Mouse (Mus musculus) forebrain, embryonic 10.5 days (tissue): Measurements from ENCODE around the gene Elof1. TPM values are rescaled to one million over a fixed set of nuclear protein-coding genes. Genes with fewer than 3 reads are reported as not detected.
A peak's percentile ranks its signal among the peaks of the same experiment; 100 is the strongest.

Experiments used
- DNase-seq: peaks from one replicate; pipeline ENCODE4 v3.0.0-alpha.2; 2017; ENCODE audit warnings: low spot score; ENCODE audit errors: extremely low spot score
- H3K27ac ChIP-seq: fragments of 300-500 bp; sonication (generic); 2 replicates; pipeline ENCODE4 v1.5.1; 2016; ENCODE audit warnings: mild to moderate bottlenecking
- H3K27me3 ChIP-seq: fragments of 300-500 bp; sonication (generic); 2 replicates; pipeline ENCODE4 v1.6.1; 2016; ENCODE audit warnings: mild to moderate bottlenecking; ENCODE audit not compliant: poor library complexity, severe bottlenecking
- H3K36me3 ChIP-seq: fragments of 300-500 bp; sonication (generic); replicated peaks from 2 replicates; pipeline ENCODE4 v1.6.1; 2016; ENCODE audit warnings: mild to moderate bottlenecking, moderate library complexity
- H3K4me1 ChIP-seq: fragments of 300-500 bp; sonication (generic); 2 replicates; pipeline ENCODE4 v1.6.1; 2016
- H3K4me3 ChIP-seq: fragments of 300-500 bp; sonication (generic); 2 replicates; pipeline ENCODE4 v1.5.1; 2016; ENCODE audit warnings: mild to moderate bottlenecking, moderate library complexity
- H3K9me3 ChIP-seq: fragments of 300-500 bp; sonication (generic); 2 replicates; pipeline ENCODE4 v1.6.1; 2016; ENCODE audit warnings: mild to moderate bottlenecking, moderate library complexity
- WGBS: fragments of 180-500 bp; shearing (Covaris S2); methylation state at CpG from one replicate; pipeline ENCODE4 v1.1.7; 2016; 5-methylcytosine and 5-hydroxymethylcytosine counted together
- polyA plus RNA-seq: library from polyadenylated mRNA; unstranded; fragments of >200 nt; fragmentation: Nextera tagmentation; extraction: Ambion mirVana; gene quantifications from 2 replicates; pipeline ENCODE4 v1.2.1, GENCODE M21; 2016

Gene Elof1
- polyA plus RNA-seq, 1 experiment from 2014 or later, result 254 TPM

GRCm38 (mm10) chr9:22132220-22132619 is 15.2 kb upstream of the Elof1 start:
- Histone ChIP-seq H3K27ac (0 out of 2 replicates have a peak overlapping the region, but pooled peaks have one; percentile 54), H3K4me3 (peak overlapping the region; percentile 48)
- DNase-seq, result no peak

GRCm38 (mm10) chr9:22131226-22131981 is 14.4 kb upstream of the Elof1 start:
- 2% methylated on average over 35 of the region's 35 CpGs for WGBS
- H3K27me3 ChIP-seq, result peaks cover 63% of the 10 kb centered on the region
- peak overlapping the region; percentile 54 for H3K27ac ChIP-seq
- no peaks in the 10 kb centered on the region for H3K36me3 ChIP-seq
- peak overlapping the region; percentile 48 for H3K4me3 ChIP-seq
- DNase-seq, result no peak
- peaks cover 13% of the 10 kb centered on the region for H3K4me1 ChIP-seq
- H3K9me3 ChIP-seq, result no peaks in the 10 kb centered on the region

More at GRCm38 (mm10) chr9:22132220-22132619, 15.2 kb upstream of the Elof1 start:
- 52% methylated on average over 11 of the region's 11 CpGs for WGBS
- Histone ChIP-seq H3K27me3 (peaks cover 72% of the 10 kb centered on the region), H3K4me1 (peaks cover 21% of the 10 kb centered on the region), H3K36me3 (no peaks in the 10 kb centered on the region), H3K9me3 (no peaks in the 10 kb centered on the region)

- Histone ChIP-seq H3K36me3 (no peaks in the 10 kb centered on the region), H3K27me3 (peaks cover 18% of the 10 kb centered on the region), H3K4me1 (no peaks in the 10 kb centered on the region), H3K9me3 (no peaks in the 10 kb centered on the region), H3K27ac (no peak overlapping the region), H3K4me3 (no peak overlapping the region)
- DNase-seq, result no peak
- WGBS, result 89% methylated on average over 15 of the region's 15 CpGs
Measured at GRCm38 (mm10) chr9:22125246-22126027, 8.5 kb upstream of the Elof1 start.

DNA sequence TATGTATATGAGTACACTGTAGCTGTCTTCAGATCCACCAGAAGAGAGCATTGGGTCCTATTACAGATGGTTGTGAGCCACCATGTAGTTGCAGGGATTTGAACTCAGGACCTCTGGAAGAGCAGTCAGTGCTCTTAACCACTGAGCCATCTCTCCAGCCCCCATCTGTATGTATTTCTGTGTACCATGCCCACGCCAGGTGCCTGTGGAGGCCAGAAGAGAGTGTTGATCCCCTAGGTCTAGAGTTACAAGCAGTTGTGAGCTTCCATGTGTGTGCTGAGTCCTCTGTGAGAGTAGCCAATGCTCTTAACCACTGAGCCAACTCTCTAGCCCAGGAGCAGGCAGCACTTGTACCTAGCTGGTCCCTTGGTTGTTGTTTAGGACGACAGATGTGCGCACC is 7.2 kb upstream of the Elof1 start:
- Histone ChIP-seq H3K4me1 (no peaks in the 10 kb centered on the region), H3K36me3 (no peaks in the 10 kb centered on the region), H3K27me3 (peaks cover 5% of the 10 kb centered on the region; the same call in 1 of the 2 replicates), H3K4me3 (no peak overlapping the region), H3K9me3 (no peaks in the 10 kb centered on the region), H3K27ac (no peak overlapping the region)
- 88% methylated on average over 3 of the region's 3 CpGs for WGBS
- DNase-seq, result no peak

- Histone ChIP-seq H3K4me3 (no peak overlapping the region), H3K4me1 (no peaks in the 10 kb centered on the region), H3K36me3 (no peaks in the 10 kb centered on the region), H3K27ac (no peak overlapping the region), H3K9me3 (no peaks in the 10 kb centered on the region), H3K27me3 (no peaks in the 10 kb centered on the region)
- 87% methylated on average over 7 of the region's 7 CpGs for WGBS
- no peak for DNase-seq
Measured at GRCm38 (mm10) chr9:22123069-22123609, 6.2 kb upstream of the Elof1 start.

DNA sequence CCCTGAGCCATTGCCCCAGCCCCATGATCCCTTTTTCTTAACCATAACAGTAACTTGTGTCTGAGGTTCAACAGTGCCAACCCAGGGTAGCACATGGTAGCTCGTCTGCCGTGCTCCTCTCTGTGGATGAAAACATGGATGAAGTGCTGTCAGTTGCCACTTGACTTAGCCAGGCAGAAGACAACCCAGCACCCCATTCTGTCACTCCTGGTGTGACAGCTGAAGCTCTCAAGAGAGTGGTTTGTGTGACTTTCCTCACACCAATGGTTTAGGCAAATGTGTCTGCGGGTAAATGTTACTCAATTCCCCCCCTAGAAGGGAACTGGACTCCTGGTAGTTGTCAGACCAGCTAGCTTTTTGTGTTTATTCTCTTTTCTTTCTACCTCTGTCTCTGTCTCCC is 5.0 kb upstream of the Elof1 start:
- no peak overlapping the region for H3K27ac ChIP-seq
- no peaks in the 10 kb centered on the region for H3K36me3 ChIP-seq
- no peaks in the 10 kb centered on the region for H3K27me3 ChIP-seq
- H3K9me3 ChIP-seq, result no peaks in the 10 kb centered on the region
- 82% methylated on average over 3 of the region's 3 CpGs for WGBS
- peaks cover 10% of the 10 kb centered on the region for H3K4me1 ChIP-seq
- DNase-seq, result no peak
- no peak overlapping the region for H3K4me3 ChIP-seq

- Histone ChIP-seq H3K27me3 (no peaks in the 10 kb centered on the region), H3K4me1 (peaks cover 10% of the 10 kb centered on the region), H3K36me3 (no peaks in the 10 kb centered on the region), H3K9me3 (no peaks in the 10 kb centered on the region), H3K27ac (no peak overlapping the region), H3K4me3 (no peak overlapping the region)
- no peak for DNase-seq
Measured at GRCm38 (mm10) chr9:22121545-22121944, 4.6 kb upstream of the Elof1 start.

GRCm38 (mm10) chr9:22119543-22119942 is 2.6 kb upstream of the Elof1 start:
- no peaks in the 10 kb centered on the region for H3K9me3 ChIP-seq
- WGBS, result 93% methylated on average over 4 of the region's 4 CpGs
- H3K27ac ChIP-seq, result no peak overlapping the region
- H3K4me1 ChIP-seq, result peaks cover 22% of the 10 kb centered on the region
- H3K36me3 ChIP-seq, result peaks cover 3% of the 10 kb centered on the region; the same call in 1 of the 2 replicates
- H3K4me3 ChIP-seq, result no peak overlapping the region
- no peak for DNase-seq
- no peaks in the 10 kb centered on the region for H3K27me3 ChIP-seq

DNA sequence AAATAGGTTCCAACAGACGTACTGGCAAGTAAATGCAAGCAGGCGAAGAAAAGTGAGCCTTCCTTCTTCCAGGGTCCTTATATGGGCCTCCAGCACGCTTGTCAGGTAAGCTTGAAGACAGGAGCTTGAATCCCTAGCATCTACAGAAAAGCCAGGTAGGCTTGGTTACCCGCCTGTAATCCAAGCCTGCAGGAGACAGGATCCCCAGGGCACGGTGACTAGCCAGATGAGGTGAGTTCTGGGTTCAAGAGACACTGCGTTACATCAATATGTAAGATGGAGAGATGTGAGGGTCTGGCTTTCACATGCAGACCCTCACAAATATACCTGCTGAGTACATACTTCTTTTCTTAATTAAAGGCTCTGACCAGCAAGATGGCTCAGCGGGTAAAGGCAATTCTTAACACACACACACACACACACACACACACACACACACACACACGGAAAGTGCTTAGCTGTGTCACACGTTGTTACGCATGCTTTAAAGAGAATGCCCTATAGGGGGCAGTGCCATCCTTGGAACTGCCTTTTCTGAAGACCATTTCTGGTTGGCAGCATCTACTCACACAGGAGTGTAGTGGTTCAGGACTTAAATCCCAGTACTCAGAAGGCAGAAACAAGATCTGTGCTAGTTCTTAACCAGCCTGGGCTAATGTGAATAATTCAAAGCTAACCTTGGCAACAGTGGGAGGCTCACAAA is 933 bp upstream of the Elof1 start:
- Histone ChIP-seq H3K4me1 (peaks cover 22% of the 10 kb centered on the region), H3K4me3 (peak overlapping the region; percentile 88), H3K27ac (peak overlapping the region; percentile 90), H3K36me3 (peaks cover 17% of the 10 kb centered on the region), H3K9me3 (no peaks in the 10 kb centered on the region), H3K27me3 (no peaks in the 10 kb centered on the region)
- WGBS, result 46% methylated on average over 10 of the region's 10 CpGs
- no peak for DNase-seq

DNA sequence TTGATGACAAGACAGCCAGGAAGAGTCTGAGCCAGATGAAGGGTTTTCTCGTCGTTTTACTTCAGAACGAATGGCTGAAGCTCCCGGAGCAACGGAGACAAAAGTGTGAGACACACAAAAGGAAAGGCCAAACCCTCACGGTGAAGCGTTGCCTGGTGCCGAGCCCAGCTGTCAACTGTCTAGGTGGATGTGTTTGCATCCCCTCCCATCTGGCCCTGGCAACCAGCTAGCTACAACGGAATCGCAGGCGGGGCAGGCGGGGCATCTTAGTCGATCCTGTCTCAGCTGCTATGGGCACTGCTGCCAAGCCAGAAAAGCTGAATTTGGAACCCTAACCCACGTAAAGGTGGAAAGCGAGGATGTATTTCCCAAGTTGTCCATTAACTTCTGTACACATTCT is 886 bp downstream of the Elof1 start:
- Histone ChIP-seq H3K36me3 (peaks cover 35% of the 10 kb centered on the region), H3K4me1 (peaks cover 22% of the 10 kb centered on the region), H3K4me3 (peak overlapping the region; percentile 88), H3K27ac (peak overlapping the region; percentile 90), H3K27me3 (no peaks in the 10 kb centered on the region), H3K9me3 (no peaks in the 10 kb centered on the region)
- WGBS, result 42% methylated on average over 15 of the region's 15 CpGs
- DNase-seq, result no peak

- Histone ChIP-seq H3K27me3 (no peaks in the 10 kb centered on the region), H3K36me3 (peaks cover 40% of the 10 kb centered on the region), H3K4me3 (peak overlapping the region; percentile 88), H3K4me1 (peaks cover 22% of the 10 kb centered on the region), H3K27ac (0 out of 2 replicates have a peak overlapping the region, but pooled peaks have one; percentile 90), H3K9me3 (no peaks in the 10 kb centered on the region)
- WGBS, result 92% methylated on average over 4 of the region's 4 CpGs
- DNase-seq, result no peak
Measured at GRCm38 (mm10) chr9:22115635-22116034, 1.3 kb downstream of the Elof1 start.

GRCm38 (mm10) chr9:22108194-22108593 is 8.8 kb downstream of the Elof1 start:
- Histone ChIP-seq H3K4me3 (no peak overlapping the region), H3K27ac (no peak overlapping the region), H3K9me3 (no peaks in the 10 kb centered on the region; the same call in 1 of the 2 replicates), H3K27me3 (no peaks in the 10 kb centered on the region), H3K4me1 (no peaks in the 10 kb centered on the region), H3K36me3 (peaks cover 47% of the 10 kb centered on the region)
- WGBS, result 93% methylated on average over 9 of the region's 9 CpGs
- no peak for DNase-seq
